Mouse (Mus musculus) erythroblast, embryonic 14.5 days (primary cell): ENCODE measurements around the gene Carmil2. TPM values are rescaled to one million over a fixed set of nuclear protein-coding genes. Genes with fewer than 3 reads are reported as not detected.

ENCODE experiments used
- H3K27me3 ChIP-seq: 2 replicates; pipeline ENCODE4 v1.6.1; 2012; ENCODE audit warnings: inconsistent platforms; ENCODE audit not compliant: control insufficient read depth
- H3K36me3 ChIP-seq: 2 replicates; pipeline ENCODE4 v1.6.1; 2012; ENCODE audit warnings: mild to moderate bottlenecking, inconsistent platforms; ENCODE audit not compliant: control insufficient read depth
- H3K4me1 ChIP-seq: 2 replicates; pipeline ENCODE4 v1.6.1; 2012; ENCODE audit warnings: inconsistent platforms; ENCODE audit not compliant: control insufficient read depth
- H3K4me3 ChIP-seq: replicated peaks from 2 replicates; pipeline ENCODE3; 2012; ENCODE audit warnings: moderate library complexity, mild to moderate bottlenecking, inconsistent platforms
- H3K9me3 ChIP-seq: 2 replicates; pipeline ENCODE4 v1.6.1; 2012; ENCODE audit warnings: low read length, inconsistent platforms, mixed read lengths; ENCODE audit not compliant: control insufficient read depth
- GATA1 ChIP-seq: IDR thresholded peaks from 2 replicates; pipeline ENCODE4 v1.6.1; 2012; ENCODE audit warnings: low read length, inconsistent platforms, mixed read lengths
- TAL1 ChIP-seq: IDR thresholded peaks from 3 replicates; pipeline ENCODE4 v1.6.1; 2012; ENCODE audit warnings: low read length, inconsistent platforms, mixed read lengths
- polyA plus RNA-seq: library from polyadenylated mRNA; stranded (reverse); fragments of >175 nt; gene quantifications from 2 replicates; pipeline ENCODE4 v1.2.3, GENCODE M21; 2012

The Carmil2 gene
- polyA plus RNA-seq, 1 experiment = 4.2 TPM

DNA sequence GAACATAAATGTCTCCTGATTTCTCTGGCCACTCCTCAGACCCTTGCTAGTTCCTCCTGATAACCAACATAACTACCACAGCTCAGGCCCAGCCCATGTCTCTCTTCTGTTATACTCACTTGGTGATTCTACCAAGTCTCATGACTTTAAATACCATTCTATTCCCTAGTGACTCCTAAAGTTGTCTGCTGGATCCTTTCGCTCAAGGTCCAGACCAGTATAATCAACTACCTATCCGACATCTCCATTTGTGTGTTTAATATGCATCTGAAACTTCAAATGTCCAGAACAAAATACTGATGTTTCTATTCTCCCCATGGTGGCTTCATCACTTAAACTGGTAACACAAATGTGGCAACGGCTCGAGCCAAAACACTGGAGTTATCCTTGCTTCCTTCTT is 57.2 kb downstream of the Carmil2 start:
- Histone ChIP-seq H3K27me3 (no peaks in the 10 kb centered on the region), H3K4me3 (no peak overlapping the region), H3K9me3 (no peaks in the 10 kb centered on the region), H3K36me3 (no peaks in the 10 kb centered on the region), H3K4me1 (peaks cover 10% of the 10 kb centered on the region)
- TF ChIP-seq TAL1 = no peak
- TF ChIP-seq GATA1 = no peak

Other genes starting within 250 kb of the Carmil2 start
- gene Tppp3, start 214.7 kb upstream of the Carmil2 start, polyA plus RNA-seq = 0.34 and 0.96 TPM in 2 replicates
- gene Zdhhc1, start 189.4 kb upstream of the Carmil2 start, polyA plus RNA-seq = 0.14 and 0.23 TPM in 2 replicates
- not detected in 2 replicates for gene Hsd11b2, start 167.5 kb upstream of the Carmil2 start, polyA plus RNA-seq
- 7.7 and 7.8 TPM in 2 replicates for gene Atp6v0d1, start 120.2 kb upstream of the Carmil2 start, polyA plus RNA-seq
- gene Ripor1, start 81.0 kb upstream of the Carmil2 start, polyA plus RNA-seq = 0.23 and 0.27 TPM in 2 replicates
- gene Ctcf, start 49.7 kb upstream of the Carmil2 start, polyA plus RNA-seq = 24.5 and 26.6 TPM in 2 replicates
- not detected in 2 replicates for gene Agrp, start 48.9 kb upstream of the Carmil2 start, polyA plus RNA-seq
- gene Acd, start 14.8 kb downstream of the Carmil2 start, polyA plus RNA-seq = 3.8 and 4.5 TPM in 2 replicates
- 0.73 and 0.78 TPM in 2 replicates for gene Pard6a, start 14.9 kb downstream of the Carmil2 start, polyA plus RNA-seq
- gene 4933405L10Rik, start 21.4 kb downstream of the Carmil2 start, polyA plus RNA-seq = not detected in 2 replicates
- gene Enkd1, start 21.9 kb downstream of the Carmil2 start, polyA plus RNA-seq = 2.4 TPM in 2 replicates
- gene Gfod2, start 72.4 kb downstream of the Carmil2 start, polyA plus RNA-seq = 0.24 and 0.41 TPM in 2 replicates
- gene Ranbp10, start 141.1 kb downstream of the Carmil2 start, polyA plus RNA-seq = 24.4 and 25.6 TPM in 2 replicates
- gene Tsnaxip1, start 141.5 kb downstream of the Carmil2 start, polyA plus RNA-seq = 0.02 TPM in 1 of 2 replicates, not detected in the other
- 7.1 and 9.1 TPM in 2 replicates for gene Cenpt, start 167.0 kb downstream of the Carmil2 start, polyA plus RNA-seq
- 2.8 and 3.4 TPM in 2 replicates for gene Thap11, start 168.9 kb downstream of the Carmil2 start, polyA plus RNA-seq
- gene Nutf2, start 174.3 kb downstream of the Carmil2 start, polyA plus RNA-seq = 8.1 and 9.1 TPM in 2 replicates
- gene Edc4, start 194.6 kb downstream of the Carmil2 start, polyA plus RNA-seq = 1.1 and 1.3 TPM in 2 replicates
- gene Nrn1l, start 207.3 kb downstream of the Carmil2 start, polyA plus RNA-seq = 0.27 and 0.39 TPM in 2 replicates
- gene Pskh1, start 214.2 kb downstream of the Carmil2 start, polyA plus RNA-seq = 0.79 and 1.4 TPM in 2 replicates
- gene Ctrl, start 247.6 kb downstream of the Carmil2 start, polyA plus RNA-seq = not detected in 2 replicates